In genomic region chr16:17798321-17799180, GRCm38 (mm10) we compare ENCODE assay signal across 8 mouse cellular contexts. TPM values are rescaled to one million over a fixed set of nuclear protein-coding genes. Genes with fewer than 3 reads are reported as not detected.
A peak's percentile ranks its signal among the peaks of the same experiment; 100 is the strongest.
DNase-seq lines count a peak whose midpoint lies in the region; ATAC-seq and TF ChIP-seq lines count a peak whose summit lies in the region.

No protein-coding gene starts in this region.

- H3K4me2 ChIP-seq in hindbrain, embryonic 13.5 days, result peak overlapping the region; percentile 77
- peak overlapping the region; percentile 62 for H3K4me2 ChIP-seq in limb, embryonic 15.5 days
- peak overlapping the region; percentile 97 for H3K4me2 ChIP-seq in midbrain, postnatal 0 days (ENCODE audit: low read depth, low read length, poor library complexity, severe bottlenecking)

- peak; percentile 34 to 39 for DNase-seq in cerebellum, postnatal 10 days
- no peak for DNase-seq in cerebellum, postnatal 25 days
- DNase-seq in forelimb bud, embryonic 11.5 days (ENCODE audit: low read depth, low spot score), result peak; percentile 47
- no peak for DNase-seq in midbrain, postnatal 0 days (ENCODE audit: low spot score)
- no peak for DNase-seq in right cerebral cortex, postnatal 36 days (ENCODE audit: low spot score in 2 of 2)

- H3K9me3 ChIP-seq in hindbrain, embryonic 13.5 days, result no peaks in the 10 kb centered on the region
- H3K9me3 ChIP-seq in limb, embryonic 15.5 days, result no peaks in the 10 kb centered on the region
- no peaks in the 10 kb centered on the region for H3K9me3 ChIP-seq in midbrain, postnatal 0 days (ENCODE audit: low read length)

- no peak overlapping the region for H3K27ac ChIP-seq in hindbrain, embryonic 13.5 days
- H3K27ac ChIP-seq in limb, embryonic 15.5 days, result peak overlapping the region; percentile 98
- H3K27ac ChIP-seq in midbrain, postnatal 0 days (ENCODE audit: low read depth, low read length), result no peak overlapping the region

- peak overlapping the region; percentile 50 for H3K4me3 ChIP-seq in hindbrain, embryonic 13.5 days
- peak overlapping the region; percentile 70 for H3K4me3 ChIP-seq in limb, embryonic 15.5 days
- H3K4me3 ChIP-seq in midbrain, postnatal 0 days (ENCODE audit: low read depth, low read length), result peak overlapping the region; percentile 22; the same call in 1 of the 2 replicates

- no peak for TF ChIP-seq CTCF in midbrain, postnatal 0 days (IDR thresholded peaks at IDR 0.05)

- peaks cover 99% of the 10 kb centered on the region for H3K27me3 ChIP-seq in hindbrain, embryonic 13.5 days
- H3K27me3 ChIP-seq in limb, embryonic 15.5 days, result peaks cover 21% of the 10 kb centered on the region
- H3K27me3 ChIP-seq in midbrain, postnatal 0 days (ENCODE audit: insufficient read depth, low read length), result peaks cover 71% of the 10 kb centered on the region

- H3K36me3 ChIP-seq in hindbrain, embryonic 13.5 days, result peaks cover 7% of the 10 kb centered on the region
- H3K36me3 ChIP-seq in limb, embryonic 15.5 days, result peaks cover 11% of the 10 kb centered on the region
- no peaks in the 10 kb centered on the region for H3K36me3 ChIP-seq in midbrain, postnatal 0 days (ENCODE audit: insufficient read depth, low read length)

- H3K4me1 ChIP-seq in hindbrain, embryonic 13.5 days (replicated peaks), result peaks cover 42% of the 10 kb centered on the region
- peaks cover 78% of the 10 kb centered on the region for H3K4me1 ChIP-seq in limb, embryonic 15.5 days
- peaks cover 15% of the 10 kb centered on the region for H3K4me1 ChIP-seq in midbrain, postnatal 0 days (ENCODE audit: insufficient read depth, low read length)

- H3K9ac ChIP-seq in hindbrain, embryonic 13.5 days, result peak overlapping the region; percentile 56
- peak overlapping the region; percentile 92 for H3K9ac ChIP-seq in limb, embryonic 15.5 days
- H3K9ac ChIP-seq in midbrain, postnatal 0 days (replicated peaks; ENCODE audit: low read length, poor library complexity, severe bottlenecking), result no peak overlapping the region

- no peak for ATAC-seq in hindbrain, embryonic 13.5 days (ENCODE audit: low FRiP score)
- peak; percentile 58 for ATAC-seq in limb, embryonic 15.5 days (ENCODE audit: insufficient number of reproducible peaks, low FRiP score, low TSS enrichment, low read depth)
- no peak for ATAC-seq in midbrain, postnatal 0 days (ENCODE audit: low FRiP score)
- ATAC-seq in cerebellum, adult (ENCODE audit: insufficient number of reproducible peaks, low FRiP score, low TSS enrichment), result no peak

- WGBS in hindbrain, embryonic 13.5 days, result 2% methylated on average over 32 of the region's 45 CpGs
- WGBS in limb, embryonic 15.5 days, result 2% methylated on average over 41 of the region's 45 CpGs
- WGBS in midbrain, postnatal 0 days, result 9% methylated on average over 25 of the region's 45 CpGs

RNA-seq across cellular contexts. Expression of gene Scarf2, which starts 1.5 kb away (rescaled TPM):
- polyA plus RNA-seq in hindbrain, embryonic 13.5 days (2015; fragmentation: Nextera tagmentation; extraction: Ambion mirVana), result 1.6 and 2.0 TPM in 2 replicates
- polyA plus RNA-seq in limb, embryonic 15.5 days (2015; fragmentation: Nextera tagmentation; extraction: Ambion mirVana), result 25.0 and 32.4 TPM in 2 replicates
- total RNA-seq in midbrain, postnatal 0 days (2014; rRNA removed), result 8.5 and 12.6 TPM in 2 replicates
- 2.1 and 2.4 TPM in 2 replicates for polyA plus RNA-seq in midbrain, postnatal 0 days (2015; fragmentation: Nextera tagmentation; extraction: Ambion mirVana)

RNA-seq across cellular contexts. Expression of gene B830017H08Rik, which starts 34.4 kb away (rescaled TPM):
- polyA plus RNA-seq in hindbrain, embryonic 13.5 days (2015; fragmentation: Nextera tagmentation; extraction: Ambion mirVana), result 2.1 and 2.2 TPM in 2 replicates
- 0.17 TPM in 1 of 2 replicates, not detected in the other for polyA plus RNA-seq in limb, embryonic 15.5 days (2015; fragmentation: Nextera tagmentation; extraction: Ambion mirVana)
- 7.0 and 13.5 TPM in 2 replicates for total RNA-seq in midbrain, postnatal 0 days (2014; rRNA removed)
- 7.8 and 8.5 TPM in 2 replicates for polyA plus RNA-seq in midbrain, postnatal 0 days (2015; fragmentation: Nextera tagmentation; extraction: Ambion mirVana)

RNA-seq across cellular contexts. Expression of gene Klhl22, which starts 39.1 kb away (rescaled TPM):
- 70.9 and 77.6 TPM in 2 replicates for polyA plus RNA-seq in hindbrain, embryonic 13.5 days (2015; fragmentation: Nextera tagmentation; extraction: Ambion mirVana)
- polyA plus RNA-seq in limb, embryonic 15.5 days (2015; fragmentation: Nextera tagmentation; extraction: Ambion mirVana), result 83.9 and 88.5 TPM in 2 replicates
- total RNA-seq in midbrain, postnatal 0 days (2014; rRNA removed), result 150 and 156 TPM in 2 replicates
- 79.3 and 82.6 TPM in 2 replicates for polyA plus RNA-seq in midbrain, postnatal 0 days (2015; fragmentation: Nextera tagmentation; extraction: Ambion mirVana)

RNA-seq across cellular contexts. Expression of gene Car15, which starts 39.6 kb away (rescaled TPM):
- 4.5 and 4.8 TPM in 2 replicates for polyA plus RNA-seq in hindbrain, embryonic 13.5 days (2015; fragmentation: Nextera tagmentation; extraction: Ambion mirVana)
- polyA plus RNA-seq in limb, embryonic 15.5 days (2015; fragmentation: Nextera tagmentation; extraction: Ambion mirVana), result 2.2 and 3.4 TPM in 2 replicates
- total RNA-seq in midbrain, postnatal 0 days (2014; rRNA removed), result 2.4 and 12.8 TPM in 2 replicates
- polyA plus RNA-seq in midbrain, postnatal 0 days (2015; fragmentation: Nextera tagmentation; extraction: Ambion mirVana), result 1.7 and 2.0 TPM in 2 replicates

Comparison
In these comparisons a context has a peak if more than half of its experiments do, and no peak if none do; other contexts are left out.
1. DNase-seq: peak in cerebellum, postnatal 10 days (2 of 2) and forelimb bud, embryonic 11.5 days (single experiment); none in cerebellum, postnatal 25 days (0 of 2), midbrain, postnatal 0 days (single experiment) and right cerebral cortex, postnatal 36 days (0 of 2).
2. Peak in every context shown above with its lines, with median percentiles within 50 percentile points of each other: H3K4me2 ChIP-seq and H3K4me3 ChIP-seq.